9 mouse cellular contexts compared by ENCODE assay signal in genomic region chr1:179858780-179859551, GRCm38 (mm10). TPM values are rescaled to one million over a fixed set of nuclear protein-coding genes. Genes with fewer than 3 reads are reported as not detected.
DNase-seq lines count a peak whose midpoint lies in the region; ATAC-seq and TF ChIP-seq lines count a peak whose summit lies in the region.
"Had no signal": no experiment of that assay in that cellular context is flagged by ENCODE, and none has a peak within 500 bp of the region (broad histone marks: within the 10 kb centered on the region; RNA-seq: fewer than 3 reads in every experiment).

No protein-coding gene starts in this region.

- no peaks in the 10 kb centered on the region for H3K27me3 ChIP-seq in G1E (ENCODE audit: insufficient read depth, low read length)
- no peaks in the 10 kb centered on the region for H3K27me3 ChIP-seq in heart, embryonic 15.5 days
- no peaks in the 10 kb centered on the region for H3K27me3 ChIP-seq in midbrain, embryonic 12.5 days

- 0 out of 2 replicates have a peak overlapping the region, but pooled peaks have one; percentile 6 for H3K4me2 ChIP-seq in heart, embryonic 15.5 days
- H3K4me2 ChIP-seq in midbrain, embryonic 12.5 days (replicated peaks) = no peak overlapping the region

- no peak overlapping the region for H3K4me3 ChIP-seq in G1E (ENCODE audit: low read depth, low read length)
- H3K4me3 ChIP-seq in heart, embryonic 15.5 days = no peak overlapping the region
- H3K4me3 ChIP-seq in midbrain, embryonic 12.5 days = no peak overlapping the region

- WGBS in heart, embryonic 15.5 days = 41% methylated on average over 14 of the region's 14 CpGs
- 48% methylated on average over 14 of the region's 14 CpGs for WGBS in midbrain, embryonic 12.5 days

- peak; percentile 76 for DNase-seq in 416B (ENCODE audit: low read depth)
- peak; percentile 43 for DNase-seq in G1E (ENCODE audit: low spot score)
- DNase-seq in embryo, embryonic 11 days = peak; percentile 87
- peak; percentile 54 for DNase-seq in layer of hippocampus, adult 9-10 months (ENCODE audit: low spot score)
- no peak for DNase-seq in ovary, postnatal 36 days (ENCODE audit: low spot score)
- DNase-seq in gastrocnemius, postnatal 10 days = no peak

- no peak overlapping the region for H3K9ac ChIP-seq in heart, embryonic 15.5 days
- H3K9ac ChIP-seq in midbrain, embryonic 12.5 days (replicated peaks) = no peak overlapping the region

- TF ChIP-seq CTCF in G1E (IDR thresholded peaks at IDR 0.05; ENCODE audit: low read depth, low read length) = peak; percentile 48; the same call in 1 of the 2 replicates

- ATAC-seq in G1E (ENCODE audit: extremely low read depth, insufficient number of reproducible peaks, low FRiP score, poor library complexity, severe bottlenecking) = no peak
- no peak for ATAC-seq in heart, embryonic 15.5 days (replicated peaks; ENCODE audit: insufficient number of reproducible peaks, insufficient read depth, low FRiP score, low read depth)
- 0 out of 2 replicates have a peak, but pooled peaks have one; percentile 44 for ATAC-seq in midbrain, embryonic 12.5 days (ENCODE audit: low FRiP score, low read depth)

- H3K36me3 ChIP-seq in G1E (replicated peaks) = no peaks in the 10 kb centered on the region
- no peaks in the 10 kb centered on the region for H3K36me3 ChIP-seq in heart, embryonic 15.5 days
- no peaks in the 10 kb centered on the region for H3K36me3 ChIP-seq in midbrain, embryonic 12.5 days

- no peak overlapping the region for H3K27ac ChIP-seq in heart, embryonic 15.5 days
- H3K27ac ChIP-seq in midbrain, embryonic 12.5 days (replicated peaks) = no peak overlapping the region

- peaks cover 46% of the 10 kb centered on the region for H3K4me1 ChIP-seq in G1E (ENCODE audit: insufficient read depth, low read depth, low read length)
- H3K4me1 ChIP-seq in heart, embryonic 15.5 days (replicated peaks) = peaks cover 3% of the 10 kb centered on the region; the same call in 1 of the 2 replicates
- H3K4me1 ChIP-seq in midbrain, embryonic 12.5 days = no peaks in the 10 kb centered on the region

- H3K9me3 ChIP-seq in G1E (replicated peaks) = no peaks in the 10 kb centered on the region
- no peaks in the 10 kb centered on the region for H3K9me3 ChIP-seq in heart, embryonic 15.5 days (replicated peaks)
- H3K9me3 ChIP-seq in midbrain, embryonic 12.5 days = no peaks in the 10 kb centered on the region

RNA-seq across cellular contexts. Expression of gene Ahctf1, which starts 55.5 kb away (rescaled TPM):
- total RNA-seq in G1E (2014; fragmentation: Nextera tagmentation) (109 and 113 TPM in 2 replicates), G1E (2017) (68.9 and 74.7 TPM in 2 replicates)
- polyA plus RNA-seq in G1E (2012) = 22.4 and 27.5 TPM in 2 replicates
- 12.2 and 17.2 TPM in 2 replicates for polyA plus RNA-seq in heart, embryonic 15.5 days (2015; fragmentation: Nextera tagmentation; extraction: Ambion mirVana)
- polyA plus RNA-seq in midbrain, embryonic 12.5 days (2016; fragmentation: Nextera tagmentation; extraction: Ambion mirVana) = 34.5 and 34.8 TPM in 2 replicates
- total RNA-seq in gastrocnemius, postnatal 10 days (2021) = 10 to 100 TPM; 21.0 to 25.7 TPM

RNA-seq across cellular contexts. Expression of gene Gm10518, which starts 55.8 kb away (rescaled TPM):
- total RNA-seq in G1E (2014; fragmentation: Nextera tagmentation) = 1.2 TPM in 1 of 2 replicates, not detected in the other
- total RNA-seq in G1E (2017) = 0.17 and 0.55 TPM in 2 replicates
- not detected in 2 replicates for polyA plus RNA-seq in G1E (2012)
- 0.22 TPM in 1 of 2 replicates, not detected in the other for polyA plus RNA-seq in heart, embryonic 15.5 days (2015; fragmentation: Nextera tagmentation; extraction: Ambion mirVana)
- 0.29 TPM in 1 of 2 replicates, not detected in the other for polyA plus RNA-seq in midbrain, embryonic 12.5 days (2016; fragmentation: Nextera tagmentation; extraction: Ambion mirVana)
- total RNA-seq in gastrocnemius, postnatal 10 days (2021) = not detected
- polyA plus RNA-seq: spleen, adult 2 months had no signal

Comparison
In these comparisons a context has a peak if more than half of its experiments do, and no peak if none do; other contexts are left out.
1. DNase-seq: peak in 416B (single experiment), G1E (single experiment), embryo, embryonic 11 days (single experiment) and layer of hippocampus, adult 9-10 months (single experiment); none in ovary, postnatal 36 days (single experiment) and gastrocnemius, postnatal 10 days (single experiment).